Mouse (Mus musculus) myocyte (in vitro differentiated cells): ENCODE measurements at regions not wholly inside any gene's neighbourhood (a gene's known extent, or its start where the extent isn't known, plus 50 kb on each side); places are given as distances from the start of the nearest gene placed in this dataset.

ENCODE experiments used
- H3K27me3 ChIP-seq: one replicate; pipeline ENCODE4 v1.6.1; 2011; ENCODE audit not compliant: control insufficient read depth, insufficient read depth, insufficient read length
- H3K36me3 ChIP-seq: one replicate; pipeline ENCODE4 v1.6.1; 2011; ENCODE audit not compliant: control insufficient read depth, insufficient read depth
- H3K4me2 ChIP-seq: one replicate; pipeline ENCODE4 v1.6.1; 2011; ENCODE audit warnings: low read depth, control low read depth
- H3K4me3 ChIP-seq: one replicate; pipeline ENCODE4 v1.5.1; 2011; ENCODE audit warnings: mild to moderate bottlenecking, control low read depth, moderate library complexity
- H3K79me2 ChIP-seq: one replicate; pipeline ENCODE4 v1.6.1; 2011; ENCODE audit not compliant: control insufficient read depth, insufficient read depth
- H3ac ChIP-seq: one replicate; pipeline ENCODE4 v1.6.1; 2011; ENCODE audit not compliant: control insufficient read depth, insufficient read length
- CEBPB ChIP-seq: IDR thresholded peaks from 2 replicates; pipeline ENCODE4 v1.6.1; 2011; ENCODE audit warnings: mild to moderate bottlenecking, moderate library complexity; ENCODE audit not compliant: poor library complexity, insufficient read depth, severe bottlenecking
- E2F4 ChIP-seq: IDR thresholded peaks from one replicate; pipeline ENCODE4 v1.6.1; 2011; ENCODE audit warnings: mild to moderate bottlenecking, control low read depth, moderate library complexity; ENCODE audit not compliant: insufficient read depth
- MAX ChIP-seq: IDR thresholded peaks from one replicate; pipeline ENCODE4 v1.6.1; 2011; ENCODE audit warnings: low read depth, mild to moderate bottlenecking, control low read depth
- MYOD1 ChIP-seq, 3 experiments: IDR thresholded peaks; one replicate each; pipeline ENCODE4 v1.6.1; 2011; ENCODE audit warnings: control low read depth in 2 of 3, low read depth in 2 of 3, mild to moderate bottlenecking in 2 of 3, moderate library complexity in 1 of 3; ENCODE audit not compliant: insufficient read length in 2 of 3, control insufficient read depth in 1 of 3
- MYOG ChIP-seq, 3 experiments: IDR thresholded peaks; one replicate each; pipeline ENCODE4 v1.6.1; 2011; ENCODE audit warnings: control low read depth in 2 of 3, low read depth in 2 of 3, mild to moderate bottlenecking in 2 of 3; ENCODE audit not compliant: insufficient read length in 2 of 3, control insufficient read depth in 1 of 3, insufficient read depth in 1 of 3
- POLR2A ChIP-seq: IDR thresholded peaks from one replicate; pipeline ENCODE4 v1.6.1; 2011; ENCODE audit warnings: low read depth, mild to moderate bottlenecking, control low read depth, moderate library complexity; ENCODE audit not compliant: insufficient read length
- POLR2AphosphoS2 ChIP-seq: IDR thresholded peaks from one replicate; pipeline ENCODE4 v1.6.1; 2011; ENCODE audit warnings: low read depth, control low read depth; ENCODE audit not compliant: insufficient read length
- REST ChIP-seq: IDR thresholded peaks from one replicate; pipeline ENCODE4 v1.6.1; 2011; ENCODE audit warnings: mild to moderate bottlenecking, control low read depth, moderate library complexity; ENCODE audit not compliant: insufficient read depth, insufficient read length
- SRF ChIP-seq: IDR thresholded peaks from one replicate; pipeline ENCODE4 v1.6.1; 2011; ENCODE audit warnings: low read depth; ENCODE audit not compliant: control insufficient read depth, insufficient read length
- TCF12 ChIP-seq: IDR thresholded peaks from one replicate; pipeline ENCODE4 v1.6.1; 2011; ENCODE audit warnings: mild to moderate bottlenecking, control low read depth; ENCODE audit not compliant: poor library complexity, insufficient read depth, severe bottlenecking
- TCF3 ChIP-seq: IDR thresholded peaks from one replicate; pipeline ENCODE4 v1.6.1; 2011; ENCODE audit warnings: low read depth, control low read depth; ENCODE audit not compliant: insufficient read length
- USF1 ChIP-seq: IDR thresholded peaks from one replicate; pipeline ENCODE4 v1.6.1; 2011; ENCODE audit warnings: low read depth, mild to moderate bottlenecking, control low read depth, moderate library complexity

DNA sequence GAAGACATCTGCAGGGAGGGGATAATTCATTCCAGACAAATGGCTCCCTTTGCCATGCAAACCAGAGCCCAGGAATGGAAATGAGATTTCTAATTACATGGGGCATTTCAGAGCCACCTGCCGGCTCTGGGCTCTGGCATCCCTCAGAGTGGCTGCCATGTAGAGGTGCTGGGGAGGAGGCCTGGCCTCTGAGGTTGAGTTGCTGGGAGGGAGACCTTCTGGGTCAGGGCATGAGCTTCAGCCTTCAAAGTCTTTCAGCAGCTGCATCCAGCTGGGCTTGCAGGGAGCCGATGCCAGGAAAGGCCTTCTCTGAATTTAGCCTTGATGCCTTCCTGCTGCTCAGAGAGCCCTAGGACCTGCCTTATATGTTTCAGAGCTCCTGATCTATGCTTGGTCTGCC lies 302.1 kb downstream of the Dhx35 start:
- TF ChIP-seq MYOG (IDR thresholded peaks at IDR 0.05; ENCODE audit: control insufficient read depth in 1 of 3, insufficient read depth in 1 of 3, insufficient read length in 2 of 3, low read depth in 2 of 3) (no peak), TCF3 (no peak), CEBPB (no peak), TCF12 (no peak), USF1 (no peak), POLR2AphosphoS2 (no peak), MAX (no peak)
- Histone ChIP-seq H3K27me3 (no peaks in the 10 kb centered on the region), H3K4me3 (no peak overlapping the region), H3K79me2 (no peaks in the 10 kb centered on the region), H3ac (no peak overlapping the region), H3K4me2 (no peak overlapping the region), H3K36me3 (no peaks in the 10 kb centered on the region)

DNA sequence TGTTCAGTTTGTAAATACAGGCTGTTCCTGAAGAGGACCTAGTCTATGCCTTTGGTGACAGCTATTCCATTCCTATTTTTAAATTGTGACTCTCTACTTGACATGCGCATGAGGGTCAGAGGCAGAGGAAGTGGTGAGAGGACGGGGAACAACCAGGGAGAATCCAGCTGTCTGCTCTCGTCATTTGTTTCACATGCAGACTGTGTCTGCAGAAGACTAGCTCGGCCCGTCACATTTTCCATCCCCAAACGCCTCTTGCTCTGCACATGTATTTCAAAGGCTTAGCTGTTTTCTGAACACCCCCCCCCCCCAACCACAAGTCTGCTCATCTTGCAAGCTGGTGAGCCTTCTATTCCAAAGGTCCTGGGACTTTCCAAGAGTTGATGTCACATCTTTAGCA lies 339.4 kb downstream of the Dhx35 start:
- H3K79me2 ChIP-seq, result no peaks in the 10 kb centered on the region
- TF ChIP-seq POLR2AphosphoS2 (no peak), MYOG (IDR thresholded peaks at IDR 0.05; ENCODE audit: control insufficient read depth in 1 of 3, insufficient read depth in 1 of 3, insufficient read length in 2 of 3, low read depth in 2 of 3) (no peak), SRF (no peak), TCF3 (no peak), USF1 (no peak), MAX (no peak), E2F4 (no peak), POLR2A (no peak), TCF12 (no peak), REST (no peak), MYOD1 (IDR thresholded peaks at IDR 0.05; ENCODE audit: control insufficient read depth in 1 of 3, insufficient read length in 2 of 3, low read depth in 2 of 3) (no peak), CEBPB (no peak)
- H3K4me2 ChIP-seq, result no peak overlapping the region
- no peak overlapping the region for H3K4me3 ChIP-seq
- no peaks in the 10 kb centered on the region for H3K27me3 ChIP-seq
- no peaks in the 10 kb centered on the region for H3K36me3 ChIP-seq
- no peak overlapping the region for H3ac ChIP-seq

DNA sequence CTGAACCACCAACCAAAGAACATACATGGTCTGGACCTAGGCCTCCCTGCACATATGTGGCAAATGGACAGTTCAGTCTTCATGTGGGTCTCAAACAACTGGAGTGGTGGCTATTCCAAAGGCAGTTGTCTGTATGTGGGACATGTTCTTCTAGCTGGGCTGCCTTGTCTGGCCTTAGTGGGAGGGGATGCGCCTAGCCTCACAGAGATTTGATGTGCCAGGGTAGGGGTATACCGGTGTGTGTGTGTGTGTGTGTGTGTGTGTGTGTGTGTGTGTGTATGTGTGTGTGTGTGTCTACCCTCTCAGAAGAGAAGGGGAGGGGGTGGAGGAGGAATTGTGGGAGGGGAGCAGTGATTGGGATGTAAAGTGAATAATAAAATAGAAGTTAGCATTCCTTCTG lies 344.0 kb downstream of the Dhx35 start:
- Histone ChIP-seq H3ac (no peak overlapping the region), H3K4me2 (no peak overlapping the region), H3K4me3 (no peak overlapping the region), H3K27me3 (no peaks in the 10 kb centered on the region), H3K79me2 (no peaks in the 10 kb centered on the region), H3K36me3 (no peaks in the 10 kb centered on the region)
- TF ChIP-seq MYOG (IDR thresholded peaks at IDR 0.05; ENCODE audit: control insufficient read depth in 1 of 3, insufficient read depth in 1 of 3, insufficient read length in 2 of 3, low read depth in 2 of 3) (no peak), POLR2A (no peak), REST (no peak), E2F4 (no peak), MYOD1 (IDR thresholded peaks at IDR 0.05; ENCODE audit: control insufficient read depth in 1 of 3, insufficient read length in 2 of 3, low read depth in 2 of 3) (no peak), MAX (no peak), POLR2AphosphoS2 (no peak), SRF (no peak), CEBPB (no peak), USF1 (no peak)

DNA sequence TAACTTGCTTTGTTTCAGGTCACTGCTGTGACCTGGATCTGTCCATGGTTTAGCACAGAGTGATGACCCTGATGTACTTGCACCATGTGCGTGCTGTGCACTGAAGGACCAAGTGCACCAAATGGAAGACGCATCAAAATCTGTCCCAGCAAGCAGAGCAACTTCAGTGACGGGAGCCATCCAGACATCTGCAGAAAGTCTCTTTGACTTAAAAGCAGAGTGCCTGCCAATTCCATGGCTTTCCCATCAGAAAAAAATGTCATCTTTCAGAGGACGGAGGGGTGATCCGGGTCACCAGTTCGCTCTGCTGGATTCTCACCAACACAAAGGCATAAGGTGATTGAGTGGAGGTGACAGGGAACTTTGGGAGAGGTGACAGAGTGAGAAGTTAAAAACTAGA lies 351.4 kb downstream of the Dhx35 start:
- Histone ChIP-seq H3K27me3 (no peaks in the 10 kb centered on the region), H3K36me3 (no peaks in the 10 kb centered on the region), H3K79me2 (no peaks in the 10 kb centered on the region), H3ac (no peak overlapping the region), H3K4me3 (no peak overlapping the region), H3K4me2 (no peak overlapping the region)
- TF ChIP-seq TCF12 (no peak), USF1 (no peak), CEBPB (no peak), MYOG (IDR thresholded peaks at IDR 0.05; ENCODE audit: control insufficient read depth in 1 of 3, insufficient read depth in 1 of 3, insufficient read length in 2 of 3, low read depth in 2 of 3) (no peak), E2F4 (no peak), SRF (no peak), POLR2AphosphoS2 (no peak)

- H3ac ChIP-seq, result no peak overlapping the region
- no peaks in the 10 kb centered on the region for H3K36me3 ChIP-seq
- H3K4me3 ChIP-seq, result no peak overlapping the region
- TF ChIP-seq MYOG (IDR thresholded peaks at IDR 0.05; ENCODE audit: control insufficient read depth in 1 of 3, insufficient read depth in 1 of 3, insufficient read length in 2 of 3, low read depth in 2 of 3), result no peak
- no peak for TF ChIP-seq TCF3
- TF ChIP-seq E2F4, result no peak
- no peak for TF ChIP-seq TCF12
- no peaks in the 10 kb centered on the region for H3K79me2 ChIP-seq
- no peaks in the 10 kb centered on the region for H3K27me3 ChIP-seq
- H3K4me2 ChIP-seq, result no peak overlapping the region
Observed at GRCm38 (mm10) chr2:159163985-159164384, 369.4 kb downstream of the Dhx35 start.
